Mouse (Mus musculus) layer of hippocampus, adult 9-10 months (tissue): ENCODE results near the gene Kif5c.

ENCODE experiments used
- DNase-seq: peaks from one replicate; pipeline ENCODE4 v3.0.0; 2022; ENCODE audit warnings: low spot score

The Kif5c gene

DNA sequence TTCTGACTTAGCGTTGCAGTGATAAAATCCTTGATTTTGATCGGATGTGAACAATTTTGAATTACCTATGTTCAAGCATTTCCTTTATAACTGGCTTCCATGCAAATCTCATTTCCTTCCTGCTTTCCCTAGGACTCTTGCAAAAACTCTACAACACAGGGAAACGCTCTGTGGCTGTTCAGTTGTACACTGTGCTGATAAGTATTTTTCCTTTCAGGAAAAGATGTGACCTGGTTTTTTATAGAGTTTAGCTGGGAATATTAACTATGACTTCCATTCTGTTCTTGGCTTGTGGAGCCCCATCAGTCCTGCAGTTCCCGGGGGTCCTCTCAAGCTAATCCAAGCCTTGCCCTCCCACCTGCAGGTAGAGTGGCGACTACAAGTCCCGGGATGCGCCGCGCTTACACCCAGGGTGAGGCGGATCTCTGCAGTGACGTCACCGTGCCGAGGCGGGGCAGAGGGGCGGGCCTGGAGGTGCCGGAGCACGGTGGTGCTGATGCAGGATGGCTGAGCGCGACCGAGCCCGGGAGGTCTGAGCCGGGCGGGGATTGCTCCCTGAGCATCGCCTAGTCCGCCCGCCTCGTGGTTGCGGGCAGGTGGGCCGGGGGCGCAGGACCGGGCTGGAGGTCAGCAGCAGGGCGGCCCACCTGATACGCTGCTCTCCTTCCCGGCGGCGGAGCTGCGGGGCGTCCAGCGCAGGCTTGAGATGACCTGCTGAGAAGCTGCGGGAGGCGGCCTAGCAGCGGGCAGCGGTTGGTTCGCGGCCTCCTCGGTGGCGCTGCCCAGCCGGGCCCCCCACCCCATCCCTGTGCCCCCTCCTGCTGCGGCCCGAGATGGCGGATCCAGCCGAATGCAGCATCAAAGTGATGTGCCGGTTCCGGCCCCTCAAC lies at the start of gene Kif5c:
Kif5c (plus strand) TSS at position 470 of the 890 bp plus-strand sequence.
- peak; percentile 68 for DNase-seq

GRCm38 (mm10) chr2:49569862-49570777 lies 49.0 kb upstream of the Kif5c start:
- no peak for DNase-seq

DNA sequence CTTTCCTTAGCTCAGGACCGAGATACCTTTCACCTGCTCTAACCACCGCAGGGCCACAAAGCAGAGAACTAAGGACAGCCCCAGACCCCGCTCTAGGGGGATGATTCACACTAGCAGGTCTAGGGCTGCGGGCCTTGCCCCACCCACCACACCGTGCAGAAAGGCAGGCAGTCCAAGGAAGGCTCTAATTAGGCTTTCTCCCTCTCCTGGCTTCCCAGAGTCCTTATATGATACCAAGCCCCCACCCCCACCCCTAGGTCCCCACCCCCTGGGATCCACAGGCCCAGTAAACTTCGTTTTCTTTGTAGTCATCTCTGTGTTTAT lies 48.4 kb upstream of the Kif5c start:
- no peak for DNase-seq

- DNase-seq = no peak
These were observed 47.8 kb upstream of the Kif5c start for GRCm38 (mm10) chr2:49571159-49571920.

- no peak for DNase-seq
These were observed 46.9 kb upstream of the Kif5c start for GRCm38 (mm10) chr2:49572111-49572642.

- DNase-seq = no peak
These were observed 46.4 kb upstream of the Kif5c start for GRCm38 (mm10) chr2:49572684-49573083.

DNA sequence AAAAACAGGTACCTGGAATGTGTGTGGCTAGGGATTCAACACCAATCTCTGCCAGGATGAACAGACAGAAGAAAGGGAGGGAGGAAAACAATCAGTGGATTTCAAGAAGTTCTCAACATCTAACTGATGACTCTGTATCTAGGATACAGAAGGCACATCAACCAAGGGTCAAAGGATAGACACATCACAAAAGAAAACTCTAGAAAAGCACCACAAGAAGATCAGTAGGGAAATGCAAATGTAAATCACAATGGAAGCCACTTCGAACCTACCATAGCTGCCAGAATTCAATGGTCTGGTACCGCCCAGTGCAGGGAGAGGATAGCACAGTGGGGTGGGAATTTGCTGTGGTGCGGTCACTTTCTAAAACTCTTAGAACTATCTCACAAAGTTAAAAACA lies 45.8 kb upstream of the Kif5c start:
- DNase-seq = no peak

- DNase-seq = no peak
These were observed 38.5 kb upstream of the Kif5c start for GRCm38 (mm10) chr2:49580585-49580984.

DNA sequence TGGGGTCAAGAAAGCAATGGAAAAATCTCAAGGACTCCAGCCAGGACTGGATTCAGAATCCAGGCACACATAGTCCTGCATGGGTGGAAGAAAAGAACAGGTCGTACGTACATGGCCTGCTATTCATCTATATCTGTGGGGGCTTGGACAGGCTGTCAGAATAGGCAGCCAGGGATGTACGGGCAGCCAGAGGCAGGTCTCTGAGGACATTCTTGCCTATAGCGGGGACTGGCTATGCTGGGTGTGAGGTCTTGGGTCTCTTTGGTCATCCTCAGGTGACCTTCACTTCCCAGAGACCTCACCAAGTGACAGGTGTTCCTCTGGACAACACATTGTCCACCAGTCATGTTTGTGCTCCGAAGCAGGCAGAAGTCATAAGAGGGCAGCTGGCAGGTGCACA lies 36.6 kb upstream of the Kif5c start:
- DNase-seq = no peak

GRCm38 (mm10) chr2:49583311-49583710 lies 35.8 kb upstream of the Kif5c start:
- no peak for DNase-seq

DNA sequence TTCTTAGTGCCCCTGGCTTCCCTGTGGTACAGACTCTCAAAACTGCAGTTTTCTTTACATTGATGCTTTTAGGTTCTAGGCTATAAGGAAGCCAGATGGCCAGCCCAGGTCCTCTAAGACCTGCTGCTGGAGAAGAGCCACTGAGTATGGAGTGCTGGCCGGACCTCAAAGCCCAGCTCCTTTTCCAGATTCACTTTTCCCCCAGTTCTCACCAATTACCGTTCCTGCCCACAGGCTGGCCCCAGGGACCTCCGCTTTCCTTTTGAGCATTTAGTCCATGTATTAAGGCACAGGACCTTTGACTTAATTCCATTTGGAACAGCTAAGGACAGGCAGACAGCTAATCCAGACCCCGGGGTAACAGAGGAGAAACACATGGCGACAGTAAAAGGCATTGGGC lies 28.6 kb upstream of the Kif5c start:
- no peak for DNase-seq

- no peak for DNase-seq
These were observed 26.2 kb upstream of the Kif5c start for GRCm38 (mm10) chr2:49592926-49593325.

DNA sequence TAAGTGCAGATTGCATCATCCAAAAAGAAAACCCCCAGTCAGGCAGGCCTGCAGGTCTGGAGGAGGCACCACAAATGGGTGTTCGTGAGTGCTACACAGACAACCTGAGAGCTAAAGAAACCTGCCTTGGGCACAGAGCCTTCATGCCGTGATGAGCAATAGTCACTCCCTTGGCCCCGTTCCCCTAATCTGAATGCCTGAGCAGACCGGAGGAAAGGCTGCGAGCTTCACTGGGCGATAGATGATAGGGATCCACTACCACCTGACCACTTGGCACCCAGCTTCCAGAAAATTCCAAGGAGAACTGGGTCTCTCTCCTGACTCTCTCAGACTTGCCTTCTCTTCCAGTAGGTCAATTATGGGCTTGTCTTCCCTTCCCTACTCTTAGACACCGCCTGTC lies 24.2 kb upstream of the Kif5c start:
- no peak for DNase-seq

DNA sequence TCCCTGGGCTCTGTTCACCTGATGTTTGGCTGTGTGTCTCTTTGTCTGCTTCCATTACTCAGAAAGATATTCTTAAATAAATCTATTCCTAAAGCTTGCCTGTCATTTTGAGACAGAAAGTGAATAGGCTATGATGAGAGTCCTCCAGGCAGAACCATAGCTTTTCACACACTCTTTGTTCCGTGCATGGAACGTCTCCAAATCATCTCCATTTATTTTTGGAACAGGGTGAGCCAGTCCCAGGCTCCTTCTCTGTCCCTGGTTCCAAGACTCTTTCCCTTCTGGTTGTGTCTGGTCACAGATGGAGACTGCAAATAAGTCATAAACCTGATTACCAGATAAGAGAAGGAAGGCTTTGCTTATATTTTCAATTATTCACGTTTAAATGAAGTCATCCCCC lies 22.8 kb upstream of the Kif5c start:
- no peak for DNase-seq

DNA sequence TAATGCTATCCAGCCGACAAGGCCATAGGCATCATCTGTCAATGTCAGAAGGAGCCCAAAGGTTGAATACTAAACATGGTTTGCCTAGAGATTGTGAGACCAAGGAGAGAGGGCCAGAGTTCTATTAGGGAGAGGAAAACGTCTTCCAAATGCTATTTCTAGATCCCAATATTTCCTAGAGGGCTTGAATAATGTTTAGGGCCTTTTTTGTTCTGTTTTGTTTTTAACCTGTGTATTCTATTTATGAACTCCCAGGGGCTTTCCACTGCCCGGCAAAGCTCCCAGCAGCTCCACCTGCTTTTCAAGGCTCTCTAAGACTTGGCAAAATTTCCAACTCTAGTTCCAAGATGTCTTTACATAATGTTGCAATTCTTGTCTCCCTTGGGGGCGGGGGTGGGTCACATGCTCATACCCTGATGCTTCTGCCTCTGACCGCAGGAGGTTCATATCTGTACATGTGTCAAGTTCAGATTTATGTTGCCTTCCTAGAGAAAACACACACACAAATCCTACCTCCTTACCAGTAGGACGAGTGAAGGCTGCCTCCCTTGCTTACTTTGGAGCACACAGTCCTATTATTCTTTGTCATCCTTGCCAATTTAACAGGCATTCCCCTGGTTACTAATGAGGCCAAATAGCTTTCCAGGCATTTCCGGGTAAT lies 18.9 kb upstream of the Kif5c start:
- no peak for DNase-seq

DNA sequence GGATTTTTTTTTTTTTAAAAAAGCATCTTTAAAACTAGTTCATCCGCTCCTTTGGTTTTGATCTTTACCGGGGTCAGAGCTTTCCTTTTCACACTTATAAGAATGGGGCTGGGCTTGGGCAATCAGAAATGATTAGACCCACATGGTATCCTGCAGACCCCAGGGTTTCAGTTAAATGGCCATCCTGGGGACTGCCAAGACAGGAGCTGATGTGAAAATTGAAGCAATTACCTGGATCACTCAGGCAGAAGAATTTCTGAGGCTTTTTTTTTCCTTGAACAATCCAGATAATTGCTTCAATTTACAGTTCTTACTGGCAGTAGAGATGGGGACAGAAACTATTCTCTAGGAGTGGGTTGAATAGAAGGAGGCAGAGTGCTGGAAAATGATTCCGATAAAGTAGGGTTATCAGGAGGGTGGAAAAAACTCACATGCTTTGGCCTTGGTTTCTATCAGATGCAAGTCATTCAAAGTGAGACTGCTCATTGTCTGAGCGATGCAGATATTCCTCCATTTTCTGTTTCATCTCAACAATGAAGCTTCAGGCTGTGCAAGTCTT lies 16.2 kb upstream of the Kif5c start:
- DNase-seq = no peak

- DNase-seq = no peak
These were observed 9.5 kb upstream of the Kif5c start for GRCm38 (mm10) chr2:49609611-49610010.

DNA sequence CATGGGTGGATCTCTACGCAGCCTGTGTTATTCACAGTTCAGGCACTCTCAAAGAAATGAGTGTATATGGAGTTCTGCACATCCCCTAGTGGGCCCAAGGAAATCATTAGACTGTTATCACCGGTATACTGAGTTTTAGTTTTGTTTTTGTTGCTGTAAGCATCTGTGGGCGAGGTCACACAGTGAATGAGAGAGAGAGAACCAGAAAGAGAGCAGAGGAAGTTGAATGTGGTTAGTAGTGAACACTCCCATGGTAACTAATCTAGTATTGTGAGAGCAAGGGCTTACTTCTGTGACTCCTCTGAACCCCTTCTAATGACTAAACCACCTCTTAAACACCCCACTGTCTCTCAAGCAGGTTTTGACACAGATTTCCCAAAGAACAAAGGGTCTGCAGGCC lies 2.3 kb upstream of the Kif5c start:
- no peak for DNase-seq

GRCm38 (mm10) chr2:49619719-49620522 lies 823 bp downstream of the Kif5c start:
- DNase-seq = no peak

DNA sequence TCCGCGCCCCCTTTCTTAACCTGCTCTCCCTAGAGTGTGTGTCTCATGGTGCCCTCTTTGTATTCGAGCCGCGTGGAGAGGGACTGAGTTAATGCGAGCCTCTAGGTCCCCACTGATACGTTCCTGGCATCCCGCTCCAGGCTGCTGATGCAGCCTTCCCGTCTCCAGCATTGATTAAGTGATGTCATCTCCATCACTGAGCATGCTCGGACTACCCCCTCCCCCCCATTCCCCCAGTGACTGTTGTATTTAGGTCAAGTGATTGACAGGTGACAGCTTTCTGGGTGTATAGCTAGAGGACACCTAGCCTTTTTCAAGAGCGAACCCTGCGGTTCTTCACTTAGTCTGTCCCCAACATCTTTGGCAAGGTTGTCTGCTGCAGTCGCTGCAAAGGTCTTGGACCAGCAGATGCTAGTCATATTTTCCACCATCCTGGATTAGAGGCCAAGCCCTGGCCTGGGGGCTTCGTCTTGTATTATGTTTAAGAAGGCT lies 1.6 kb downstream of the Kif5c start:
- no peak for DNase-seq
